Mouse (Mus musculus): Measurements from ENCODE around the gene Slc17a5. TPM values are rescaled to one million over a fixed set of nuclear protein-coding genes. Genes with fewer than 3 reads are reported as not detected.
"Not testable (repeated sequence)": the region's sequence is repeated elsewhere in the genome, so short reads cannot be mapped to it uniquely, and the experiment has no call there.

Gene Slc17a5
- polyA plus RNA-seq, 2 experiments, result 12.1 to 15.1 TPM

- H3K27ac ChIP-seq (replicated peaks; ENCODE audit: low read depth, low read length), result 0 out of 2 replicates have a peak overlapping the region, but pooled peaks have one; percentile 3
- 4% methylated on average over 15 of the region's 15 CpGs for WGBS
- no peak for TF ChIP-seq POLR2A (IDR thresholded peaks at IDR 0.05; ENCODE audit: borderline replicate concordance, extremely low read depth, insufficient read depth, insufficient read length)
- peak overlapping the region; percentile 88 for H3K4me2 ChIP-seq (replicated peaks; ENCODE audit: low read depth, low read length, severe bottlenecking)
- H3K9ac ChIP-seq (ENCODE audit: low read depth, low read length, severe bottlenecking), result peak overlapping the region; percentile 58
- H3K9me3 ChIP-seq (ENCODE audit: control insufficient read depth, low read length), result no peaks in the 10 kb centered on the region
- H3K27me3 ChIP-seq (ENCODE audit: control insufficient read depth, insufficient read depth, low read length), result no peaks in the 10 kb centered on the region
- DNase-seq (ENCODE audit: low spot score), result peak; percentile 58
- ATAC-seq (ENCODE audit: low FRiP score, low read depth), result peak; percentile 75
- no peaks in the 10 kb centered on the region for H3K36me3 ChIP-seq (ENCODE audit: control insufficient read depth, insufficient read depth, low read length)
- peaks cover 16% of the 10 kb centered on the region for H3K4me1 ChIP-seq (ENCODE audit: control insufficient read depth, insufficient read depth, low read length)
- H3K4me3 ChIP-seq (replicated peaks; ENCODE audit: low read length), result peak overlapping the region; percentile 39
Measured at GRCm38 (mm10) chr9:78520127-78520779, 67.6 kb downstream of the Slc17a5 start.

- DNase-seq (ENCODE audit: low spot score); H3K36me3 ChIP-seq (ENCODE audit: control insufficient read depth, insufficient read depth, low read length); H3K27ac ChIP-seq (replicated peaks; ENCODE audit: low read depth, low read length); H3K27me3 ChIP-seq (ENCODE audit: control insufficient read depth, insufficient read depth, low read length); ATAC-seq (ENCODE audit: low FRiP score, low read depth); H3K9ac ChIP-seq (ENCODE audit: low read depth, low read length, severe bottlenecking); H3K4me2 ChIP-seq (replicated peaks; ENCODE audit: low read depth, low read length, severe bottlenecking); H3K9me3 ChIP-seq (ENCODE audit: control insufficient read depth, low read length); H3K4me3 ChIP-seq (replicated peaks; ENCODE audit: low read length): not testable (repeated sequence)
- H3K4me1 ChIP-seq (ENCODE audit: control insufficient read depth, insufficient read depth, low read length), result peaks cover 16% of the 10 kb centered on the region
- 43% methylated on average over 3 of the region's 3 CpGs for WGBS
Measured at GRCm38 (mm10) chr9:78517237-78517636, 70.6 kb downstream of the Slc17a5 start.

DNA sequence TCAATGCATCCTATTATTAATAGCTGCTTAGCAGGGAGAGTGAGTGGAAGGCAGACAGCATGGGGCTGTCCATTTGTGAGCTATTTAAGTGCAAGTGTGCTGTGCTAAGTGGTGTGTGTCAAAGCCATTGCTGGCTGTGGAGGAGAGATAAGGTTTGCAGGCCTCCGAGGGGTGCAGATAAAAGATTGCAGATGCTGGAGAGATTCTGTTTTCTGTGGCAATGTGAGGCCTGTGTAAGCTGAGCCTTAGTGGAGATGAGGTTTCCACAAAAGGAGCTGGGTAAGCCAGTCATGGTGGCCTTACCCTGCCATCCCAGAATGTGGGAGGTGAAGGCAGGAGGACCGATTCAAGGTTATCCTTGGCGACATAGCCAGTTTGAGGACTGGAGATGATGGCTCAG, 71.7 kb downstream of the Slc17a5 start:
- Histone ChIP-seq H3K4me3 (replicated peaks; ENCODE audit: low read length) (no peak overlapping the region), H3K27ac (replicated peaks; ENCODE audit: low read depth, low read length) (no peak overlapping the region), H3K4me2 (replicated peaks; ENCODE audit: low read depth, low read length, severe bottlenecking) (no peak overlapping the region), H3K36me3 (ENCODE audit: control insufficient read depth, insufficient read depth, low read length) (no peaks in the 10 kb centered on the region), H3K27me3 (ENCODE audit: control insufficient read depth, insufficient read depth, low read length) (no peaks in the 10 kb centered on the region), H3K9me3 (ENCODE audit: control insufficient read depth, low read length) (no peaks in the 10 kb centered on the region; the same call in 1 of the 2 replicates), H3K4me1 (ENCODE audit: control insufficient read depth, insufficient read depth, low read length) (peaks cover 10% of the 10 kb centered on the region; the same call in 1 of the 2 replicates), H3K9ac (ENCODE audit: low read depth, low read length, severe bottlenecking) (no peak overlapping the region)
- TF ChIP-seq POLR2A (IDR thresholded peaks at IDR 0.05; ENCODE audit: borderline replicate concordance, extremely low read depth, insufficient read depth, insufficient read length), result no peak
- DNase-seq (ENCODE audit: low spot score), result no peak
- 71% methylated on average over 3 of the region's 3 CpGs for WGBS
- no peak for ATAC-seq (ENCODE audit: low FRiP score, low read depth)

DNA sequence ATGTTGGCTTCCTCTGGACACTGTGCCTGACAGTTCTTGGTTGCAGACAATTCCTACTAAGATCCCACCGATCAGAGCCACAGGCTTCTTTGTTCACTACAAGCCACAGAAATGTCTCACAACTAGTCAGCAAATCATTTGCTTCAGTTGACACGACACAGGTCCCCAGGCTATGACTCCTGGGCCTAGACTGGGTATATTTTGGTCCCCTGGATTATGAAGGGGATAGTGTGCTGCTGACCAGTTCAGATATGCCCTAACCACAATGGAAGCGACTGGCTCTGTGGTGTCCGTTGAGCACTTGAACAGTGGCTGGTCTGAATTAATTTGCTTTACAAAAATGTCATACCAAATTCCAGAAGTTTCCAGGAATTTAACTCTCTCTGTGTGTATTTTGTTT, 73.2 kb downstream of the Slc17a5 start:
- Histone ChIP-seq H3K9me3 (ENCODE audit: control insufficient read depth, low read length) (no peaks in the 10 kb centered on the region; the same call in 1 of the 2 replicates), H3K4me1 (ENCODE audit: control insufficient read depth, insufficient read depth, low read length) (no peaks in the 10 kb centered on the region), H3K27me3 (ENCODE audit: control insufficient read depth, insufficient read depth, low read length) (no peaks in the 10 kb centered on the region), H3K36me3 (ENCODE audit: control insufficient read depth, insufficient read depth, low read length) (no peaks in the 10 kb centered on the region), H3K9ac (ENCODE audit: low read depth, low read length, severe bottlenecking) (no peak overlapping the region), H3K4me3 (replicated peaks; ENCODE audit: low read length) (no peak overlapping the region), H3K4me2 (replicated peaks; ENCODE audit: low read depth, low read length, severe bottlenecking) (no peak overlapping the region), H3K27ac (replicated peaks; ENCODE audit: low read depth, low read length) (no peak overlapping the region)
- TF ChIP-seq POLR2A (IDR thresholded peaks at IDR 0.05; ENCODE audit: borderline replicate concordance, extremely low read depth, insufficient read depth, insufficient read length), result no peak
- DNase-seq (ENCODE audit: low spot score) (no peak), ATAC-seq (ENCODE audit: low FRiP score, low read depth) (no peak)
- 85% methylated on average over 4 of the region's 4 CpGs for WGBS

- Histone ChIP-seq H3K4me1 (ENCODE audit: control insufficient read depth, insufficient read depth, low read length) (no peaks in the 10 kb centered on the region), H3K27me3 (ENCODE audit: control insufficient read depth, insufficient read depth, low read length) (no peaks in the 10 kb centered on the region), H3K9ac (ENCODE audit: low read depth, low read length, severe bottlenecking) (no peak overlapping the region), H3K9me3 (ENCODE audit: control insufficient read depth, low read length) (no peaks in the 10 kb centered on the region; the same call in 1 of the 2 replicates), H3K27ac (replicated peaks; ENCODE audit: low read depth, low read length) (no peak overlapping the region), H3K36me3 (ENCODE audit: control insufficient read depth, insufficient read depth, low read length) (no peaks in the 10 kb centered on the region), H3K4me2 (replicated peaks; ENCODE audit: low read depth, low read length, severe bottlenecking) (no peak overlapping the region), H3K4me3 (replicated peaks; ENCODE audit: low read length) (no peak overlapping the region)
- ATAC-seq (ENCODE audit: low FRiP score, low read depth) (no peak), DNase-seq (ENCODE audit: low spot score) (no peak)
- WGBS, result 57% methylated on average over 6 of the region's 6 CpGs
- no peak for TF ChIP-seq POLR2A (IDR thresholded peaks at IDR 0.05; ENCODE audit: borderline replicate concordance, extremely low read depth, insufficient read depth, insufficient read length)
Measured at GRCm38 (mm10) chr9:78513776-78514500, 73.9 kb downstream of the Slc17a5 start.
